Mouse (Mus musculus) midbrain, embryonic 12.5 days (tissue): ENCODE measurements around the gene Tmem132e. TPM values are rescaled to one million over a fixed set of nuclear protein-coding genes. Genes with fewer than 3 reads are reported as not detected.
A peak's percentile ranks its signal among the peaks of the same experiment; 100 is the strongest.

Experiments used
- ATAC-seq: fragments of 200-750 bp; cut with Nextera tagmentation; 2 replicates; pipeline ENCODE4 v1.8.0; 2017; ENCODE audit warnings: low read depth, moderate TSS enrichment, moderate library complexity; ENCODE audit not compliant: low FRiP score
- H3K27ac ChIP-seq: fragments of 300-500 bp; sonication (generic); replicated peaks from 2 replicates; pipeline ENCODE4 v1.5.1; 2016; ENCODE audit warnings: mild to moderate bottlenecking
- H3K27me3 ChIP-seq: fragments of 300-500 bp; sonication (generic); 2 replicates; pipeline ENCODE4 v1.6.1; 2016; ENCODE audit warnings: mild to moderate bottlenecking
- H3K36me3 ChIP-seq: fragments of 300-500 bp; sonication (generic); 2 replicates; pipeline ENCODE4 v1.6.1; 2016
- H3K4me1 ChIP-seq: fragments of 300-500 bp; sonication (generic); 2 replicates; pipeline ENCODE4 v1.6.1; 2016
- H3K4me2 ChIP-seq: fragments of 300-500 bp; sonication (generic); replicated peaks from 2 replicates; pipeline ENCODE4 v1.6.1; 2016; ENCODE audit warnings: mild to moderate bottlenecking, moderate library complexity
- H3K4me3 ChIP-seq: fragments of 300-500 bp; sonication (generic); 2 replicates; pipeline ENCODE4 v1.5.1; 2016; ENCODE audit warnings: mild to moderate bottlenecking
- H3K9ac ChIP-seq: fragments of 300-500 bp; sonication (generic); replicated peaks from 2 replicates; pipeline ENCODE4 v1.6.1; 2016; ENCODE audit warnings: mild to moderate bottlenecking, moderate library complexity
- H3K9me3 ChIP-seq: fragments of 300-500 bp; sonication (generic); 2 replicates; pipeline ENCODE4 v1.6.1; 2016; ENCODE audit warnings: mild to moderate bottlenecking
- WGBS: fragments of 180-500 bp; shearing (Covaris S2); methylation state at CpG from one replicate; pipeline ENCODE4 v1.1.7; 2016; 5-methylcytosine and 5-hydroxymethylcytosine counted together
- polyA plus RNA-seq: library from polyadenylated mRNA; unstranded; fragments of >200 nt; fragmentation: Nextera tagmentation; extraction: Ambion mirVana; gene quantifications from 2 replicates; pipeline ENCODE4 v1.2.1, GENCODE M21; 2016

Gene Tmem132e
- polyA plus RNA-seq, 1 experiment from 2014 or later = 1.4 TPM

DNA sequence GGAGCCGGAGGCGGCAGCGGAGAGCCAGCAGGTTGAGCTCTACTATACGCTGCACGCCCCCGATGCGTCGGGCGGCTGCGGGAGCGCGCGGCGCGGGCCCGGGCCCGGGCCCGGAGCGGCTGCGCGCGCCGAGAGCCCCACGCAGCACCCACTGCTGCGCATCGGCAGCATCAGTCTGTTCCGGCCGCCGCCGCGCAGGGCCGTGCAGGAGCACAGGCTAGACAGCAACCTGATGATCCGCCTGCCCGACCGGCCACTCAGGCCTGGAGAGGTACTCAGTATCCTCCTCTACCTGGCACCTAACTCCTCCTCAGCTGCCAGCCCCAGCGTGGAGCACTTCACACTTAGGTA, 46.1 kb downstream of the Tmem132e start:
- no peaks in the 10 kb centered on the region for H3K36me3 ChIP-seq
- peaks cover 10% of the 10 kb centered on the region for H3K4me1 ChIP-seq
- peaks cover 61% of the 10 kb centered on the region for H3K27me3 ChIP-seq
- peak overlapping the region; percentile 48 for H3K4me3 ChIP-seq
- H3K9ac ChIP-seq = peak overlapping the region; percentile 50
- no peaks in the 10 kb centered on the region for H3K9me3 ChIP-seq
- no peak overlapping the region for H3K27ac ChIP-seq
- ATAC-seq = no peak
- H3K4me2 ChIP-seq = peak overlapping the region; percentile 75
- 3% methylated on average over 24 of the region's 36 CpGs for WGBS

DNA sequence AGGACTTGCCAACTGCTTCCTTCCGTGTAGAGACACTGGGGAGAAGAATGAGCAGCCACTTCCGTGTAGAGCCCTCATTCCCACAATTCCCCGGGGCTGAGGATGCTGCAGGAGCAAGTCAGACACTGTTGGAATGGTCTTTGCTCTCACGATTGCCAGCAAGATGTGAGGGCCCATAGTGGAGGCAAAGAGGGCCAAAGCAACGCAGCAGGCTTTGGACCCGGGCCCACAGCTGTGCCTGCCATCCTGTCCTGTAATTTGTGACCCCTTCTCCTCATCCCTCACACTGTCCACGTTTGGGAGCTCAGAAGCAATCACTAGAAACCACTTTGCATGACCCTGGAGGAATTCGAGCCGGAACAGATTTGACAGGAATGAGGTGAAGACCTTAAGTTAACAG, 59.8 kb downstream of the Tmem132e start:
- Histone ChIP-seq H3K4me3 (no peak overlapping the region), H3K27ac (no peak overlapping the region), H3K9me3 (no peaks in the 10 kb centered on the region), H3K4me1 (no peaks in the 10 kb centered on the region), H3K36me3 (no peaks in the 10 kb centered on the region), H3K27me3 (peaks cover 8% of the 10 kb centered on the region; the same call in 1 of the 2 replicates), H3K9ac (no peak overlapping the region), H3K4me2 (no peak overlapping the region)
- 79% methylated on average over 9 of the region's 9 CpGs for WGBS
- no peak for ATAC-seq

DNA sequence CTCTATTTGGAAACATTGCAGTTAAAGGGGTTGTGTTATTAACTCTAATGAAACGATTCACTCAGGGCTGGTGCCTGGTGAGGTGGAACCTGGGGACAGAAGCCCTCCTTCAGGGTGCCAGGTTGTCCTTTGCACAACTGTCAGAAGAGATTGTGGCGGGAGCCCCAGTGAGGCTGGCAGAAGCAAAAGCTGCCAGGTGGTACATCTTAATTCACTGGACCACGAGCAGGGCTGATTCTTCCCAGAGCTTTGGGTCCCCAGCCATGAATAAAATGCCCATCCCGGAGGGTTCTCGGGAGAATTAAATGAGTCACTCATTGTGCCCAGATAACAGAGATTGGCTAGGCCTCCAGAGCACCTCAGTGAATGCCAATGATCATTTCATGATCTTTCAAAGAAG, 63.8 kb downstream of the Tmem132e start:
- Histone ChIP-seq H3K4me2 (no peak overlapping the region), H3K4me3 (no peak overlapping the region), H3K4me1 (no peaks in the 10 kb centered on the region), H3K27ac (no peak overlapping the region), H3K27me3 (no peaks in the 10 kb centered on the region), H3K9me3 (no peaks in the 10 kb centered on the region), H3K9ac (no peak overlapping the region), H3K36me3 (no peaks in the 10 kb centered on the region)
- WGBS = 47% methylated on average over 5 of the region's 5 CpGs
- no peak for ATAC-seq

DNA sequence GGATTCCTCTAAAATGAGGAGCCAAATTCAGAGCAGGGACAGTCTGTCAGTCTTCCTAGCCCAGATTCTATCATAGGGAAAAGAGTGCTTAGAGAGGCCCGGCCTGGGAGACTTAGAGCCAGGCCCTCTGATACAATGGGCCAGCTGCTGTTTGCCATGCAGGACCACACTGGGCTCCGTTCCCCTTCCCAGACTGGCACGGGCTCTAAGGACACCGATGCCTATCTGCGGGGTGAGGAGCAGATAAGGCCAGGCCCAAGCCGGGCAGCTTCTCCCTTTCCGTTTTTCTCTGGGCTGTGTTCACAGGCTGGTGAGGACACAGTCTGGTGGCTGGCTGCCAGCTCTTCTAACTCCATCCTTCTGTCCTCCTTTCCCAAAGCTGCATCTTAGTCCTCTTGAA, 64.5 kb downstream of the Tmem132e start:
- H3K4me3 ChIP-seq = no peak overlapping the region
- no peak overlapping the region for H3K4me2 ChIP-seq
- no peak overlapping the region for H3K9ac ChIP-seq
- no peaks in the 10 kb centered on the region for H3K36me3 ChIP-seq
- no peak overlapping the region for H3K27ac ChIP-seq
- no peaks in the 10 kb centered on the region for H3K27me3 ChIP-seq
- H3K4me1 ChIP-seq = no peaks in the 10 kb centered on the region
- WGBS = 66% methylated on average over 7 of the region's 7 CpGs
- no peaks in the 10 kb centered on the region for H3K9me3 ChIP-seq
- ATAC-seq = no peak

DNA sequence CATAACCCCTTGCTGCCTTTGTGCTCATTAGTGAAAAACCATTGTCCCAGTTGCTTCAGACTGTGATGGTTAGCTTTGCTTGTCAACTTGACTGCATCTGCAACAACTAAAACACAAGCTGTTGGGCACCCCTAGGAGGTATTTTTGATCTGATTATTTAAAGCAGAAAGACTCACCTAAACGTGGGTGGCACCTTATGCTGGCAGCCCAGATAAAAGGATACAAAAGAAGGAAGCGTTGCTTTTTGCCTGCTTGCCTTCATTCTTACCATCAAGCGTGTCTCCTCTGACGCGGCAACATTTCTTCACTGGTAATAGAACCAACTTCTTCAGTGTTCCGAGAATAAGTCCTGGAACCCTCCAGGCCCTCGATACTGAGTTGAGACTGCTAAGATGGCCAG, 72.6 kb downstream of the Tmem132e start:
- no peaks in the 10 kb centered on the region for H3K4me1 ChIP-seq
- H3K9ac ChIP-seq = no peak overlapping the region
- H3K27me3 ChIP-seq = no peaks in the 10 kb centered on the region; the same call in 1 of the 2 replicates
- H3K9me3 ChIP-seq = no peaks in the 10 kb centered on the region
- no peak for ATAC-seq
- WGBS = 88% methylated on average over 7 of the region's 7 CpGs
- H3K27ac ChIP-seq = no peak overlapping the region
- no peak overlapping the region for H3K4me3 ChIP-seq
- H3K36me3 ChIP-seq = no peaks in the 10 kb centered on the region
- H3K4me2 ChIP-seq = no peak overlapping the region

DNA sequence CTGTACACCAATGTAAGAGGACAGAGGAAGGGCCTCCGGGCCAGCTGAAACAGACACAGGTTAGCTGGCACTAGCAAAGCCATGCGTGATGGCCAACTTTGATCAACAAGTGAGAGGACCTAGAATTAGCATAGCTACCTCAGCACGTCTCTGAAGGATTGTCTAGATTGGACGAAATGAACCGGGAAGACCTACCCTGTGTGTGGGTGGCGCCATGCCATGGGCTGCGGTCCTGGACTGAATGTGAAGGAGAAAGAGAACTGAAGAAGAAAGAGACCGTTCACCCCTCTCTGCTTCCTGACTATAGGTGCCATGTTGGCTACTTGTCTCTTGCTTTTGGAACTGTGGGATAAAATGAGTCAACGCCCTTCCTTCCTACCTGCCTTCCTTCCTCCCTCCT, 76.8 kb downstream of the Tmem132e start:
- WGBS = 89% methylated on average over 9 of the region's 9 CpGs

DNA sequence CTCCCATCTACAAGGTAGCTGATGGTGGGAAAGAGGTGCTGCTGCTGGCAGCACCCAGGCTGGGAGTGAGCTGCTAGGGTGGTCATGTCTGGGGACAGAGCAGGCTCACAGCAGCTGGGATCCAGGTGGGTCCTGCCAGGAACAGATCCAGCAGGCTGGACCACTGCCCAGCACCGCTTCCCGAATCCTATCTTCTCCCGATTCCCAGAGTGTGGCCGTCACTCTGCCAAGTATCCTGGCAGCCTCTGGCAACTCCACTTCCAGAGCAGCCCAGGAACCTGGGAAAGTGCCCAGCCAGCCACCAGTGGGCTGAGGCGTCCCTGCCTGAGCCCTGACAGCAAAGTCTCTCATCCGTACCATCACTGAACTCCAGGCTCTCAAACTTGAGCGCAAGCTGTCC, 78.5 kb downstream of the Tmem132e start:
- Histone ChIP-seq H3K27ac (no peak overlapping the region), H3K36me3 (no peaks in the 10 kb centered on the region), H3K4me1 (0 out of 2 replicates have a peak, but pooled peaks cover 2% of the 10 kb centered on the region), H3K27me3 (no peaks in the 10 kb centered on the region; the same call in 1 of the 2 replicates), H3K4me2 (no peak overlapping the region), H3K9ac (no peak overlapping the region), H3K4me3 (no peak overlapping the region), H3K9me3 (no peaks in the 10 kb centered on the region)
- ATAC-seq = no peak
- 94% methylated on average over 7 of the region's 7 CpGs for WGBS

More for the DNA sequence above, 76.8 kb downstream of the Tmem132e start:
- H3K4me3 ChIP-seq = no peak overlapping the region
- no peak for ATAC-seq
- H3K4me2 ChIP-seq = no peak overlapping the region
- no peak overlapping the region for H3K27ac ChIP-seq
- no peaks in the 10 kb centered on the region; the same call in 1 of the 2 replicates for H3K27me3 ChIP-seq
- no peaks in the 10 kb centered on the region for H3K4me1 ChIP-seq
- no peaks in the 10 kb centered on the region for H3K9me3 ChIP-seq
- H3K9ac ChIP-seq = no peak overlapping the region
- no peaks in the 10 kb centered on the region for H3K36me3 ChIP-seq

DNA sequence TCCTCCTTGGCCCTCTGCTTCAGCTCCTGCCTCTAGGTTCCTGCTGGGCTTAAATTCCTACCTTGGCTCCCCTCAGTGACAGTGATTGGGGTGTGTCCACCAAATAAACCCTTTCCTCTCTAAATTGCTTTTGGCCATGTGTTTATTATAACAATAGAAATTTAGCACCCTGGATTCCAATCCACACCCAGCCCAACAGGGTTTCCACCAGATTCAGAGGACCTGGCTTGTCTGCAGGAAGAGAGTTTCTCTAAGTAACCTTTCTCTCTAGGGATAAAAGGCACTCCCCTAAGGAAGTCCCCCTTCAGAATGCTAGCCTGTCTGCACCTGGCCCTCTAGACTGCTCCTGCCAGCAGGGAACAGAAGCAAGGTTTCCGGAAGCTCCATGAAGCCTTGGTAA, 82.4 kb downstream of the Tmem132e start:
- peaks cover 18% of the 10 kb centered on the region for H3K4me1 ChIP-seq
- no peak for ATAC-seq

DNA sequence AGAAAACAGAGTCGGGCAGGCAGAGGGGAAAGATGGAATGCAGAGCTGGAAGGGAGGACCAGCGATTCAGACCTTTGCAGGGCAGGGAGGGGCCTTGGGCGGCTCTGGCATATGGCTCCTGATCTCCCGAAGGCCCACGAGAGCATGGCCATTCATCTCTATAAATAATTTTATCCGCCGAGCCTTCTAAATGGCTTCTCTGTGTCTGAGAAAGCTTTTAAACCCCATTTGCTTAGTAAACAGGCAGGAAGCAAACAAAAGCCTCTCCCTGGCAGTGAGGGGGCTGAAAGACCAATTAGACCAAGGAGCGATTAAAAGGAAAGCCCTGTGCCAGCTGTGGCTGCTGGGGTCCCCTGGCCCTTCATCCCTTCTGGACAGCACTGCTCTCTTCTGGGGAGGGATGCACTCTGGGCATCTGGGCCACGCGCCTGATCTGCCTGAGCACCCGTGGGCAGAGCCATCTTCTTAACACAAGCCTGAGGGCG, 84.5 kb downstream of the Tmem132e start:
- Histone ChIP-seq H3K9ac (no peak overlapping the region; the same call in 1 of the 2 replicates), H3K4me3 (no peak overlapping the region), H3K9me3 (no peaks in the 10 kb centered on the region), H3K27me3 (no peaks in the 10 kb centered on the region), H3K27ac (peak overlapping the region; percentile 67), H3K36me3 (no peaks in the 10 kb centered on the region), H3K4me1 (peaks cover 20% of the 10 kb centered on the region), H3K4me2 (no peak overlapping the region)
- WGBS = 25% methylated on average over 12 of the region's 12 CpGs
- ATAC-seq = peak; percentile 44; the same call in 1 of the 2 replicates

More for the DNA sequence above, 82.4 kb downstream of the Tmem132e start:
- Histone ChIP-seq H3K9me3 (no peaks in the 10 kb centered on the region), H3K4me3 (no peak overlapping the region), H3K4me2 (no peak overlapping the region), H3K9ac (no peak overlapping the region), H3K27me3 (no peaks in the 10 kb centered on the region), H3K27ac (no peak overlapping the region), H3K36me3 (no peaks in the 10 kb centered on the region)
- 82% methylated on average over 1 of the region's 1 CpGs for WGBS

DNA sequence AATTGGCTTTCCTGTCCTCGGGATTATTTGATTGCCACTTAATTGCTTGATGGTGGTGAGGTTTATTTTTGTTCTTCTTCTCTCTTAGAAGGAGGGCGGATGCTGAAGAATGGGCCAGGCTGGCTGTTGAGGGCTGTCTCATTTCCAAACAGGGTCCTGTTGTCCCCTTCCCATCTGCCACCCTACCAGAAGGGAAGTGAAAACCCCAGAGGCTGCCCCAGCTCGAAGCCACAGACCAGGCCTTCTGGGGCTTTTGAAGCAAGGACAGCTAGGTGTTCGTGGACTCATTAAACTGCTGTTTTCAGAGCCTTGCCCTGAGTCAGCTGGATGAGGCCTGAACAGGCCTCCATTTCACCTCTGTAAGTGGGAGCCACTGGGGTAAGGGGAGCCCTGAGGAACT, 87.4 kb downstream of the Tmem132e start:
- peaks cover 26% of the 10 kb centered on the region for H3K4me1 ChIP-seq
- no peak for ATAC-seq
- 84% methylated on average over 4 of the region's 4 CpGs for WGBS

DNA sequence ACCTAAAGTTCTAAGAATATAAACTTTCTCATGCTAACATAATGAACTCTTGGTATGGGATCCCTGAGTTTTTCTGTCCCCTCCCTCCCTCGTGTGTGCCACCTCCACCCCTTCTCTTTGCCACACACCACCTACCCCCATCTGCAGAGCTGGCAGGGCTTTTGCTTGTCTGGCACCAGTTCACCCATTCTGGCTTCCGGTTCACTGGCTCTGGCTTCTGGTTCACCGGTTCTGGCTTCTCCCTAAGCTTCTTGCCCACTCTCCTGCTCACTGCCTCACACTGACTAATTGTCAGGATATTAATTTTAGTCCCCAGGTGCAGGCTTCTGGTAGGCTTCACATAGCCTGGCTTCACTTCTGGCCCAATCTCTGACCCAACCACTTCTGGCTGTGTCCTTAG, 88.7 kb downstream of the Tmem132e start:
- H3K9me3 ChIP-seq = no peaks in the 10 kb centered on the region
- ATAC-seq = no peak
- H3K9ac ChIP-seq = no peak overlapping the region
- H3K4me1 ChIP-seq = peaks cover 25% of the 10 kb centered on the region
- no peaks in the 10 kb centered on the region for H3K36me3 ChIP-seq
- no peak overlapping the region for H3K27ac ChIP-seq
- WGBS = 87% methylated on average over 3 of the region's 3 CpGs
- no peak overlapping the region for H3K4me2 ChIP-seq
- 0 out of 2 replicates have a peak, but pooled peaks cover 9% of the 10 kb centered on the region for H3K27me3 ChIP-seq
- H3K4me3 ChIP-seq = no peak overlapping the region

More for the DNA sequence above, 87.4 kb downstream of the Tmem132e start:
- Histone ChIP-seq H3K27me3 (0 out of 2 replicates have a peak, but pooled peaks cover 9% of the 10 kb centered on the region), H3K27ac (no peak overlapping the region), H3K4me3 (no peak overlapping the region), H3K4me2 (no peak overlapping the region), H3K9me3 (no peaks in the 10 kb centered on the region), H3K36me3 (no peaks in the 10 kb centered on the region), H3K9ac (no peak overlapping the region)

DNA sequence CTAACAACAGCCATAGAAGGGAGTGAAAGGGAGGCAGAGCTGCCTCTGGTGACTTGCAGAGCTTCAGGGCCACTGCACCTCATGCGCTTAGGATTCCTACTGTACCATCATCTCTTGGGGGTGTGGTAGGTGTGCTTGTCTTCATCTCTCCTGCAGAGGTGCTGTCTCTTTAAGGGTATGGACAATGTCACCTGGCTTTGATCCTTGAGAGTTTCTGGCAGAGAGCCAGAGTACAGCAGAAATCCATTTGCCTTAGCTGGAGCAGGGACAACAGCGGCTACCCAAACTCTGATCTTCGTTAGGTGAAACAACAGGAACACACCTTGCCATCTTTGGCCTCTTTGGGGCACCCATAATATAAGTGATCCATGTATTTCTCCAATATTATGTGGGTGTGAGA, 92.2 kb downstream of the Tmem132e start:
- WGBS = 89% methylated on average over 3 of the region's 3 CpGs
- Histone ChIP-seq H3K27me3 (0 out of 2 replicates have a peak, but pooled peaks cover 9% of the 10 kb centered on the region), H3K4me1 (peaks cover 8% of the 10 kb centered on the region; the same call in 1 of the 2 replicates), H3K9ac (no peak overlapping the region), H3K36me3 (no peaks in the 10 kb centered on the region), H3K4me2 (no peak overlapping the region), H3K27ac (no peak overlapping the region), H3K4me3 (no peak overlapping the region), H3K9me3 (0 out of 2 replicates have a peak, but pooled peaks cover 3% of the 10 kb centered on the region)
- no peak for ATAC-seq
